Mouse (Mus musculus) intestine, embryonic 14.5 days (tissue): Measurements from ENCODE around the gene Irs3. TPM values are rescaled to one million over a fixed set of nuclear protein-coding genes. Genes with fewer than 3 reads are reported as not detected.
A peak's percentile ranks its signal among the peaks of the same experiment; 100 is the strongest.

Experiments
- ATAC-seq: fragments of 200-750 bp; cut with Nextera tagmentation; replicated peaks from 2 replicates; pipeline ENCODE4 v1.8.0; 2017; ENCODE audit warnings: low read depth, moderate number of reproducible peaks, moderate TSS enrichment, moderate library complexity; ENCODE audit not compliant: low FRiP score, low TSS enrichment
- DNase-seq: peaks from one replicate; pipeline ENCODE4 v3.0.0-alpha.2; 2018; ENCODE audit warnings: low spot score
- H3K27ac ChIP-seq: fragments of 300-500 bp; sonication (generic); 2 replicates; pipeline ENCODE4 v1.5.1; 2014; ENCODE audit warnings: low read depth, mild to moderate bottlenecking, control low read depth
- H3K27me3 ChIP-seq: fragments of 300-500 bp; sonication (generic); replicated peaks from 2 replicates; pipeline ENCODE4 v1.6.1; 2014; ENCODE audit warnings: low read length, control low read depth; ENCODE audit not compliant: control insufficient read depth, insufficient read depth
- H3K36me3 ChIP-seq: fragments of 300-500 bp; sonication (generic); 2 replicates; pipeline ENCODE4 v1.6.1; 2014; ENCODE audit warnings: low read length, control low read depth; ENCODE audit not compliant: control insufficient read depth, insufficient read depth
- H3K4me1 ChIP-seq: fragments of 300-500 bp; sonication (generic); replicated peaks from 2 replicates; pipeline ENCODE4 v1.6.1; 2014; ENCODE audit warnings: low read length, control low read depth, mixed read lengths; ENCODE audit not compliant: control insufficient read depth, insufficient read depth
- H3K4me2 ChIP-seq: fragments of 300-500 bp; sonication (generic); 2 replicates; pipeline ENCODE4 v1.6.1; 2014; ENCODE audit warnings: low read length
- H3K4me3 ChIP-seq: fragments of 300-500 bp; sonication (generic); 2 replicates; pipeline ENCODE4 v1.5.1; 2014; ENCODE audit warnings: low read depth, low read length, control low read depth, mixed read lengths
- H3K9ac ChIP-seq: fragments of 300-500 bp; sonication (generic); 2 replicates; pipeline ENCODE4 v1.6.1; 2014; ENCODE audit warnings: mild to moderate bottlenecking, low read length
- H3K9me3 ChIP-seq: fragments of 300-500 bp; sonication (generic); 2 replicates; pipeline ENCODE4 v1.6.1; 2016; ENCODE audit warnings: low read length, control low read depth; ENCODE audit not compliant: control insufficient read depth
- WGBS: fragments of 180-500 bp; shearing (Covaris S2); extraction: QIAGEN DNeasy Blood & Tissue Kit; methylation state at CpG from one replicate; pipeline ENCODE4 v1.1.7; 2014; 5-methylcytosine and 5-hydroxymethylcytosine counted together
- polyA plus RNA-seq: library from polyadenylated mRNA; unstranded; fragments of >200 nt; fragmentation: Nextera tagmentation; extraction: Ambion mirVana; gene quantifications from 2 replicates; pipeline ENCODE4 v1.2.1, GENCODE M21; 2014

Irs3 gene
- polyA plus RNA-seq = 0.08 TPM in 1 of 2 replicates, not detected in the other

- no peak for DNase-seq
- Histone ChIP-seq H3K27me3 (peaks cover 31% of the 10 kb centered on the region), H3K4me3 (peak within 1 kb of the TSS; percentile 25), H3K4me2 (peak within 1 kb of the TSS; percentile 44), H3K9ac (peak within 1 kb of the TSS; percentile 25; the same call in 1 of the 2 replicates), H3K4me1 (peaks cover 21% of the 10 kb centered on the region), H3K36me3 (peaks cover 21% of the 10 kb centered on the region), H3K9me3 (no peaks in the 10 kb centered on the region), H3K27ac (no peak within 1 kb of the TSS)
- ATAC-seq = no peak
- 19% methylated on average over 11 of the region's 11 CpGs for WGBS
Observed at GRCm38 (mm10) chr5:137645652-137646091, at the start of gene Irs3. Irs3 (minus strand) TSS chr5:137645714.

GRCm38 (mm10) chr5:137694796-137695195 lies 49.3 kb upstream of the Irs3 start:
- Histone ChIP-seq H3K9me3 (no peaks in the 10 kb centered on the region), H3K4me2 (no peak overlapping the region), H3K9ac (no peak overlapping the region), H3K36me3 (no peaks in the 10 kb centered on the region), H3K4me3 (no peak overlapping the region), H3K27ac (no peak overlapping the region), H3K27me3 (no peaks in the 10 kb centered on the region), H3K4me1 (no peaks in the 10 kb centered on the region)
- ATAC-seq = no peak
- 80% methylated on average over 3 of the region's 3 CpGs for WGBS
- DNase-seq = no peak

DNA sequence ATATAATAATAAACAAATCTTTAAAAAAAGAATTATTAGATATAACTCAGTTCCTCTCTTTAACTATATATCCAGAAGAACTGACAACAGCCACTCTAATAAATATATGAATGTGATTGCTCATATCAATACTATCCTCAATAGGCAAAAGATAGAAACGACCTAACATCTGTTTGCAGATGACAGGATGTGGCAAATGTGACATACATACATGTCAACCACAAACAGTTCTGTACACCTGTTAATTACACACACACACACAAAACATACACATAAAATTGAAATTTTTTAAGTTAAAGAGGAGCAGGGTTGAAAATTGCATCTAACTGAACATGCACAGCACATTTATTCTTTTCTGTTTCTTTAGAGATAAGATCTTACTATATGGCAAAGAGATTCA lies 46.4 kb upstream of the Irs3 start:
- DNase-seq = no peak
- no peak overlapping the region for H3K4me3 ChIP-seq
- H3K9ac ChIP-seq = no peak overlapping the region
- no peaks in the 10 kb centered on the region for H3K27me3 ChIP-seq
- H3K4me2 ChIP-seq = no peak overlapping the region
- WGBS = 68% methylated on average over 1 of the region's 1 CpGs
- no peaks in the 10 kb centered on the region for H3K36me3 ChIP-seq
- ATAC-seq = no peak
- no peaks in the 10 kb centered on the region for H3K4me1 ChIP-seq
- H3K9me3 ChIP-seq = no peaks in the 10 kb centered on the region
- H3K27ac ChIP-seq = no peak overlapping the region

GRCm38 (mm10) chr5:137690531-137690930 lies 45.0 kb upstream of the Irs3 start:
- no peak overlapping the region for H3K9ac ChIP-seq
- H3K36me3 ChIP-seq = no peaks in the 10 kb centered on the region
- DNase-seq = no peak
- WGBS = 52% methylated on average over 9 of the region's 9 CpGs
- H3K4me1 ChIP-seq = no peaks in the 10 kb centered on the region
- no peak overlapping the region for H3K4me3 ChIP-seq
- ATAC-seq = no peak
- no peak overlapping the region for H3K27ac ChIP-seq
- no peaks in the 10 kb centered on the region for H3K9me3 ChIP-seq
- H3K27me3 ChIP-seq = no peaks in the 10 kb centered on the region
- H3K4me2 ChIP-seq = no peak overlapping the region

GRCm38 (mm10) chr5:137689974-137690373 lies 44.5 kb upstream of the Irs3 start:
- Histone ChIP-seq H3K36me3 (no peaks in the 10 kb centered on the region), H3K9me3 (no peaks in the 10 kb centered on the region), H3K27me3 (no peaks in the 10 kb centered on the region), H3K4me1 (no peaks in the 10 kb centered on the region), H3K9ac (no peak overlapping the region), H3K4me2 (no peak overlapping the region), H3K27ac (no peak overlapping the region), H3K4me3 (no peak overlapping the region)
- 81% methylated on average over 3 of the region's 3 CpGs for WGBS
- ATAC-seq (no peak), DNase-seq (no peak)

- Histone ChIP-seq H3K4me2 (no peak overlapping the region), H3K27me3 (no peaks in the 10 kb centered on the region), H3K9me3 (no peaks in the 10 kb centered on the region), H3K4me1 (peaks cover 9% of the 10 kb centered on the region), H3K36me3 (0 out of 2 replicates have a peak, but pooled peaks cover 2% of the 10 kb centered on the region), H3K27ac (no peak overlapping the region), H3K4me3 (no peak overlapping the region), H3K9ac (no peak overlapping the region)
- DNase-seq (no peak), ATAC-seq (no peak)
- WGBS = 70% methylated on average over 6 of the region's 6 CpGs
Observed at GRCm38 (mm10) chr5:137686127-137686790, 40.7 kb upstream of the Irs3 start.

DNA sequence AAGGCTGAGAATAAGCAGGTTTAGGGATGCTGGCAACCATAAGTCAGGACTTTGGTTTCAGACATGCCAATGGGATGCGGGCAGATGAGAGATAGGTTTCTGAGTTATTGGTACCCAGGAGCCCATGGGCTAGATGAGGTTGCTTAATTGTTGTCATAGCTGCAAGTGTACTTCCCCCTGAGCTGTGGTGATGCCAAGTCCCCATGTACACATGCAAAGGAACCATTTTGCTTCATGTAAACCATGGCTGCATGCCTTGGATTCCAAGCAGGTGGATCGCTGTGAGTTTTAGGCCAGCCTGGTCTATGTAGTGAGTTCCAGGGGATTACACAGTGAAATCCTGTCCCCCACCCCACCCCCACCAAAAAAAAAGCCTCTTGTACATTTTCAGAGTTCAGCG lies 40.1 kb upstream of the Irs3 start:
- ATAC-seq (no peak), DNase-seq (no peak)
- Histone ChIP-seq H3K4me2 (no peak overlapping the region), H3K36me3 (0 out of 2 replicates have a peak, but pooled peaks cover 3% of the 10 kb centered on the region), H3K9me3 (no peaks in the 10 kb centered on the region), H3K27me3 (no peaks in the 10 kb centered on the region), H3K9ac (no peak overlapping the region), H3K27ac (no peak overlapping the region), H3K4me1 (peaks cover 9% of the 10 kb centered on the region), H3K4me3 (no peak overlapping the region)
- 95% methylated on average over 3 of the region's 3 CpGs for WGBS

DNA sequence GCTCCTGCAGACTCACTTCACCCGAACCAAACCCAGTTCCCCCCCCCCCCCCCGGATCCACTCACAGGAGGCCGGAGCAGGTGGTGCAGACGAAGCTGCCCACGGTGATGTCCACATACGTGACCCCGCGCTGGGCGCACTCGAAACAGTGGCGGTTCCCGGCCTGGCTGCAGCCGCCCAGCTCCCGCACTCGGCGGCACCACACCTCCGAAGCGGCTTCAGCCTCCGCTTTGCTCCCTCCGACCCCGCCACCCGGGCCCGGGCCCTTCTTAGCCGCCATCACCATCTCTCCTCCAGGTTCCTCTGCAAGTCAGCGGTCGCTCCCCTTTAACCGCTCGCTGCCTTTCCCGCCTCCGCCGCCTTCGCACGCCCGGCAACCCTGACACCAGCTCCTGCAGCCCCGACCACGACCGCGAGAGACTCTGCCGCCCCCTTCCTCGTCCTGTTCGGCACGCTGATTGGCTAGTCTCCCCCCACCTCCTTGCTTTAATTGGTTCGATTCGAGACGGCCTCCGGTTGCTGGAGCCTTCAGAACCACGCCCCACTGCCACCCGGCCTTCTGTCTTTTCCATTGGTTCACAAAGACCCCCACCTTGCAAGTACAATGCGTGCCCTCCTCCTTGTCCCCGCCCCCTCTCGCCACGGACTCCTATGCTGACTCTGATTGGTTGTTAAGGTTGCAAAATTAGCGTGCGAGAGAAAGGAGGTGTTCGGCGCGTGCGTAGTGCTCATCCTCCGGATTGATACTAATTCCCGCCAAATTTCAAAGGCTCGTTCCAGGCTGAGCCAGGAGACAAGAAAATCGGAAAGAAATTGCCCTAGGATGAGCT lies 39.0 kb upstream of the Irs3 start, which contains the start of gene Agfg2:
Gene Agfg2 (minus strand): TSS at position 433 of the 830 bp plus-strand sequence.
- H3K36me3 ChIP-seq = 0 out of 2 replicates have a peak, but pooled peaks cover 6% of the 10 kb centered on the region
- peaks cover 9% of the 10 kb centered on the region for H3K4me1 ChIP-seq
- peak within 1 kb of the TSS; percentile 63 for H3K4me3 ChIP-seq
- H3K27ac ChIP-seq = peak within 1 kb of the TSS; percentile 54; the same call in 1 of the 2 replicates
- peak within 1 kb of the TSS; percentile 85 for H3K4me2 ChIP-seq
- H3K9ac ChIP-seq = peak within 1 kb of the TSS; percentile 56
- DNase-seq (peak; percentile 94), ATAC-seq (peak; percentile 98)
- no peaks in the 10 kb centered on the region for H3K27me3 ChIP-seq
- WGBS = under 1% methylated on average over 62 of the region's 62 CpGs
- no peaks in the 10 kb centered on the region for H3K9me3 ChIP-seq
